Mouse (Mus musculus) bone marrow, adult 2 months (tissue): ENCODE results near the gene Prss57.

Experiments used
- CTCF ChIP-seq: fragments of 200-500 bp; IDR thresholded peaks from 2 replicates; pipeline ENCODE4 v1.5.1; 2011; ENCODE audit warnings: low read length, control low read depth; ENCODE audit not compliant: control insufficient read depth, insufficient read depth
- POLR2A ChIP-seq: fragments of 200-500 bp; IDR thresholded peaks from 2 replicates; pipeline ENCODE4 v1.6.1; 2011; ENCODE audit warnings: low read depth, mild to moderate bottlenecking, control low read depth, low read length, borderline replicate concordance; ENCODE audit not compliant: control insufficient read depth

- no peak for TF ChIP-seq POLR2A
- peak; percentile 43; the same call in 1 of the 2 replicates for TF ChIP-seq CTCF
Measured at GRCm38 (mm10) chr10:79774486-79775279, 16.1 kb downstream of the Prss57 start.
